Mouse (Mus musculus) small intestine, adult 2 months (tissue): ENCODE results near the gene Ung.

ENCODE experiments used
- CTCF ChIP-seq: fragments of 200-500 bp; IDR thresholded peaks from 2 replicates; pipeline ENCODE4 v1.5.1; 2012; ENCODE audit warnings: low read depth, mild to moderate bottlenecking, control low read depth, inconsistent platforms, low read length, moderate library complexity, mixed read lengths; ENCODE audit not compliant: insufficient replicate concordance, insufficient read length; ENCODE audit errors: extremely low read depth
- POLR2A ChIP-seq: fragments of 200-500 bp; IDR thresholded peaks from 2 replicates; pipeline ENCODE4 v1.6.1; 2012; ENCODE audit warnings: low read depth, mild to moderate bottlenecking, control low read depth, inconsistent platforms, low read length, moderate library complexity

DNA sequence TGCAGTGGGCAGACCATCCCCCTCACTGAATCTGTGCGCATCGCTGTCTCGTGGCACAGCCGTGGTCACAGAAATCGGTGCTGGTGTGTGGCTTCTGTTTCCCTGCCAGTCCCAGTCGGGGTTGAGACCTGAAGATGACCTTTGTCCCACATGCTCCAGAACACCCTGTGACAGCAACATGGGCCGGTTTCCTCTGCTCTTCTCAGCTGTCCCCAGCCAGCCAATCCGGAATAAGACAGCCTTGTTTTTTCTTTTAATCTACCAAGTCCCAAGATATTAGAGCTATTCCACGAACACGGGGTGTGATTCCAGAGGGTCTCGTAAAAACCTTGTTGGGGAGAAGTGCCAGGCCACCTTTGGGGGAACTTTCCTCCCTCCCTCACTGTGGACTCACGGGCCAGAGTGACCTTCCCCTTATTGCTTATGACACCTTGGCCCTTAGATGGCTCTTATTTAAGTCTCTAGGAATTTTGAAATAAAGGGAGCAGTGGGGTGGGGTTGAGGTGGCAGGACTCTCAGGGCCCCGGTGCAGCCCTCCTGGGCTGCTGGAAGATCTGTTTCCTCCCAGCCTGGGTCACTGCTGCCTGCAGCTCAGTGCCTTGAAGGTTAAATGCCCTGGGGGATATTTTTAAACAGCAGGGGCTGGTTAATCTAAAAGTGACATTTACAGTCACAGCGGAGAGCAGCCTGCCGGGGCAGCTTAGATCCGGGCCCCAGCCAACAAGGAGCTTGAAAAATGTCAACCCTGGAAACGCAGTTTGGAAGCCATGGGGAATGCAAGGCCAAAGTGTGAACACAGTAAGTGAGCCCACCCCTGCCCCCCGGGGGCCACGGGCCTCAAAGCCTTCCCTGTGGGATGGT is 16.1 kb downstream of the Ung start, which contains the start of gene Acacb:
- TF ChIP-seq POLR2A, result no peak
- no peak for TF ChIP-seq CTCF
